Mouse (Mus musculus) cortical plate, adult 2 months (tissue): ENCODE data around the gene Cobl.

ENCODE experiments used
- CTCF ChIP-seq: fragments of 200-500 bp; IDR thresholded peaks from 2 replicates; pipeline ENCODE4 v1.5.1; 2011; ENCODE audit warnings: mild to moderate bottlenecking, control low read depth, low read length; ENCODE audit not compliant: insufficient read depth; ENCODE audit errors: extremely low read depth
- POLR2A ChIP-seq: fragments of 200-500 bp; IDR thresholded peaks from 2 replicates; pipeline ENCODE4 v1.6.1; 2011; ENCODE audit warnings: mild to moderate bottlenecking, low read length, control low read depth; ENCODE audit not compliant: insufficient read depth; ENCODE audit errors: extremely low read depth

DNA sequence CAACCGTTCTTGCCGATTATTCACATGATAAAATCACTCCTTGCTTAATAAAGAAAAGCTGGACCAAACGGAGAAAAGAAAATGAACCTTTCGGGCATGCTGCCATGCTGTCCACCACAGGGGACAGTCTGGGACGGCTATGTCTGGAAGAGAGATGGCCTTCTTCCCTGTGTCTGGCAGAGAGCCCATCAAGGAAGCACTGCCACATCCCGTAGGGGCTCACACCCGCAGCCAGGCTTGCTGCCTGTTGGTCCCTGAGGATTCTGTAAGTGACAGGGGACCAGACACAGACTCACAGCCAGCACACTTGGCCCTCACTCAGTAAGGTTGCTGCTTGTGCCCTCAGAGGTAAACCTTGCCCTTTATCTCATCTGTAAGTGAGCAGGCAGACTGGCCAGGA lies 235.3 kb downstream of the Cobl start:
- no peak for TF ChIP-seq CTCF
- TF ChIP-seq POLR2A, result no peak
